Mouse (Mus musculus): ENCODE measurements around the gene Spata31d1a. TPM values are rescaled to one million over a fixed set of nuclear protein-coding genes. Genes with fewer than 3 reads are reported as not detected.

Gene Spata31d1a
- polyA plus RNA-seq, 1 experiment from 2014 or later: 0.04 TPM

- no peaks in the 10 kb centered on the region for H3K4me1 ChIP-seq (ENCODE audit: control insufficient read depth, insufficient read depth, low read length)
- ATAC-seq (ENCODE audit: insufficient number of reproducible peaks, insufficient read depth, low FRiP score, low read depth): no peak
- H3K27ac ChIP-seq (ENCODE audit: low read length): no peak overlapping the region
- no peak overlapping the region for H3K9ac ChIP-seq (replicated peaks; ENCODE audit: low read depth, low read length)
- peaks cover 6% of the 10 kb centered on the region; the same call in 1 of the 2 replicates for H3K36me3 ChIP-seq (ENCODE audit: control insufficient read depth, insufficient read depth, low read length)
- WGBS: 70% methylated on average over 4 of the region's 4 CpGs
- H3K27me3 ChIP-seq (ENCODE audit: control insufficient read depth, insufficient read depth, low read length): no peaks in the 10 kb centered on the region
- no peaks in the 10 kb centered on the region for H3K9me3 ChIP-seq (ENCODE audit: control insufficient read depth, low read depth, low read length)
- no peak overlapping the region for H3K4me2 ChIP-seq (replicated peaks; ENCODE audit: low read depth, low read length)
- H3K4me3 ChIP-seq (ENCODE audit: low read depth, low read length): no peak overlapping the region
Measured at GRCm38 (mm10) chr13:59656975-59657388, 53.1 kb downstream of the Spata31d1a start.

DNA sequence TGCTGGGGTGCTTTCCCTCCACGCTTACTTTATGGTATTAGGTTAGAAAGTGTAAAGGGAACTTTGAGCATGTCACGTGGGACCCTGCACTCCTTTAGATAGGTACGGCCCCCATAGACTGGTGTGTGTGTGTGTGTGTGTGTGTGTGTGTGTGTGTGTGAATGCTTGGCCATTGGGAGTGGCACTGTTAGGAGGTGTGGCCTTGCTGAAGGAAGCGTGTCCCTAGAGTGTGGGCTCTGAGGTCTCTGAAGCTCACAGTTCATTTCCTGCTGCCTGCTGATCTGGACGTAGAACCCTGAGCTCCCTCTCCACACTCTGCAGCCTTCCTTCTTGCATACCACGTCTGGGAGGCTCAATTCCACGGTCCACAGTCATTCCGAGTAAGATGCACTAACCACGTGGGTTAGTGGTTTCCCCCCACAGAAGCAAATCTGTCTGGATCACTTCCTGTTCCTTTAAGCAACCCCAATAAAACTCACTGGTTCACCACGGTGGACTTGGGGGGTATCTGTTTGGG lies 53.8 kb downstream of the Spata31d1a start:
- no peak overlapping the region for H3K9ac ChIP-seq (replicated peaks; ENCODE audit: low read depth, low read length)
- no peaks in the 10 kb centered on the region for H3K27me3 ChIP-seq (ENCODE audit: control insufficient read depth, insufficient read depth, low read length)
- no peaks in the 10 kb centered on the region for H3K9me3 ChIP-seq (ENCODE audit: control insufficient read depth, low read depth, low read length)
- ATAC-seq (ENCODE audit: insufficient number of reproducible peaks, insufficient read depth, low FRiP score, low read depth): no peak
- no peak overlapping the region for H3K4me3 ChIP-seq (ENCODE audit: low read depth, low read length)
- H3K4me1 ChIP-seq (ENCODE audit: control insufficient read depth, insufficient read depth, low read length): no peaks in the 10 kb centered on the region
- no peak overlapping the region for H3K4me2 ChIP-seq (replicated peaks; ENCODE audit: low read depth, low read length)
- peaks cover 6% of the 10 kb centered on the region; the same call in 1 of the 2 replicates for H3K36me3 ChIP-seq (ENCODE audit: control insufficient read depth, insufficient read depth, low read length)
- WGBS: 72% methylated on average over 10 of the region's 10 CpGs
- H3K27ac ChIP-seq (ENCODE audit: low read length): no peak overlapping the region

DNA sequence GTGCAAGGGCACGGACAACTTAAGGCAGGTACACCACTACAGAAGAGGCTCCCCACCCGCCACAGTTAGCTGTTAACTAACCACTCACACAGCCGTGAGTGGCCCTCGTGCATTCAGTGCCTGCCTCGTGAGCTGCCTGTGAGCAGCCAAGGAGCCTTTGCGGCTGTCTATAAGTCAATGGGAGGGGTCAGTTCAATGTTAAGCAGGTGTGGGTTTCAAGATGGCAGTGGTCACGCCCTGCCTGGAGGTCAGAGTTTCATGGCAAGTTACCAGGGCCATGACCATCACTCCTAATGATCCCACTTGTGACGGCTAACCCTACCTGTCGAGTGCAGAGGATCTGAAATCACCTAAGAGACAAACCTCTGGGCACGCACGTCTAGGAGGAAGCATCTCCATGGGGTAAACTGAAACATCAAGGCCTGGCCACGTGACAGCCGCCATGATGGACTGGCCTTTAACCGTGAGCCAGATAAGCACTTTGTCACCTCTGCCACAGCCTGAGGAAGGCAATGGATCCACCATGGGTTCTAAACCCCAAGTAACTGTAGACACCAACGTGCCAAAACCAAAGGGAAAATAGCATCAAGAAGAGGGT lies 54.3 kb downstream of the Spata31d1a start:
- no peak overlapping the region for H3K9ac ChIP-seq (replicated peaks; ENCODE audit: low read depth, low read length)
- no peaks in the 10 kb centered on the region for H3K27me3 ChIP-seq (ENCODE audit: control insufficient read depth, insufficient read depth, low read length)
- no peaks in the 10 kb centered on the region for H3K4me1 ChIP-seq (ENCODE audit: control insufficient read depth, insufficient read depth, low read length)
- no peaks in the 10 kb centered on the region for H3K9me3 ChIP-seq (ENCODE audit: control insufficient read depth, low read depth, low read length)
- H3K36me3 ChIP-seq (ENCODE audit: control insufficient read depth, insufficient read depth, low read length): peaks cover 6% of the 10 kb centered on the region; the same call in 1 of the 2 replicates
- no peak overlapping the region for H3K27ac ChIP-seq (ENCODE audit: low read length)
- ATAC-seq (ENCODE audit: insufficient number of reproducible peaks, insufficient read depth, low FRiP score, low read depth): no peak
- no peak overlapping the region for H3K4me2 ChIP-seq (replicated peaks; ENCODE audit: low read depth, low read length)
- no peak overlapping the region for H3K4me3 ChIP-seq (ENCODE audit: low read depth, low read length)
- WGBS: 91% methylated on average over 15 of the region's 15 CpGs

- no peak overlapping the region for H3K27ac ChIP-seq (ENCODE audit: low read length)
- no peak overlapping the region for H3K9ac ChIP-seq (replicated peaks; ENCODE audit: low read depth, low read length)
- no peaks in the 10 kb centered on the region for H3K9me3 ChIP-seq (ENCODE audit: control insufficient read depth, low read depth, low read length)
- no peak overlapping the region for H3K4me3 ChIP-seq (ENCODE audit: low read depth, low read length)
- H3K4me2 ChIP-seq (replicated peaks; ENCODE audit: low read depth, low read length): no peak overlapping the region
- ATAC-seq (ENCODE audit: insufficient number of reproducible peaks, insufficient read depth, low FRiP score, low read depth): no peak
- H3K27me3 ChIP-seq (ENCODE audit: control insufficient read depth, insufficient read depth, low read length): no peaks in the 10 kb centered on the region
- WGBS: 89% methylated on average over 5 of the region's 5 CpGs
- H3K36me3 ChIP-seq (ENCODE audit: control insufficient read depth, insufficient read depth, low read length): peaks cover 6% of the 10 kb centered on the region; the same call in 1 of the 2 replicates
- H3K4me1 ChIP-seq (ENCODE audit: control insufficient read depth, insufficient read depth, low read length): no peaks in the 10 kb centered on the region
Measured at GRCm38 (mm10) chr13:59654465-59654864, 55.7 kb downstream of the Spata31d1a start.

GRCm38 (mm10) chr13:59653136-59653535 lies 57.0 kb downstream of the Spata31d1a start:
- H3K9ac ChIP-seq (replicated peaks; ENCODE audit: low read depth, low read length): no peak overlapping the region
- no peaks in the 10 kb centered on the region for H3K9me3 ChIP-seq (ENCODE audit: control insufficient read depth, low read depth, low read length)
- H3K36me3 ChIP-seq (ENCODE audit: control insufficient read depth, insufficient read depth, low read length): peaks cover 16% of the 10 kb centered on the region
- ATAC-seq (ENCODE audit: insufficient number of reproducible peaks, insufficient read depth, low FRiP score, low read depth): no peak
- H3K4me2 ChIP-seq (replicated peaks; ENCODE audit: low read depth, low read length): no peak overlapping the region
- no peak overlapping the region for H3K27ac ChIP-seq (ENCODE audit: low read length)
- no peaks in the 10 kb centered on the region for H3K27me3 ChIP-seq (ENCODE audit: control insufficient read depth, insufficient read depth, low read length)
- no peaks in the 10 kb centered on the region for H3K4me1 ChIP-seq (ENCODE audit: control insufficient read depth, insufficient read depth, low read length)
- WGBS: 62% methylated on average over 3 of the region's 3 CpGs
- H3K4me3 ChIP-seq (ENCODE audit: low read depth, low read length): no peak overlapping the region

DNA sequence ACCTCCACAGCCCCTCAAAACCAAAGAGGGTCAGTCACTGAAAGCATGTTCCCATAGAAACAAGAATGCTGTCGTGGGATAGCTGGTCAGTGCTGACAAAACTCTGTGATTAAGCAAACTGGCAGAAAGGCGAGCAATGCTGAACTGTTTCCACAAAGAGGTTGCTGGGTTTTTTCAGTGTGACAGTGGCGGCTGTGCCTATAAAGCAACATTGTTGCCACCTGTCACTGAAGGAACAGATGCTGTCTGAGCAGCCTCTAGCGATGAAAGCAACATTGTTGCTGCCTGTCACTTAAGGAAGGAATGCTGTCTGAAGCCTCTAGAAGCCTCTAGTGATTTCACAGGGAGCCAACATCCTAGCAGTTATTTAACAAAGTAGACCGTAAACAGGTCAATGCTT lies 57.5 kb downstream of the Spata31d1a start:
- Histone ChIP-seq H3K4me1 (ENCODE audit: control insufficient read depth, insufficient read depth, low read length) (no peaks in the 10 kb centered on the region), H3K4me2 (replicated peaks; ENCODE audit: low read depth, low read length) (no peak overlapping the region), H3K27ac (ENCODE audit: low read length) (no peak overlapping the region), H3K9ac (replicated peaks; ENCODE audit: low read depth, low read length) (no peak overlapping the region), H3K27me3 (ENCODE audit: control insufficient read depth, insufficient read depth, low read length) (no peaks in the 10 kb centered on the region), H3K4me3 (ENCODE audit: low read depth, low read length) (no peak overlapping the region), H3K36me3 (ENCODE audit: control insufficient read depth, insufficient read depth, low read length) (peaks cover 18% of the 10 kb centered on the region), H3K9me3 (ENCODE audit: control insufficient read depth, low read depth, low read length) (no peaks in the 10 kb centered on the region)
- WGBS: 54% methylated on average over 5 of the region's 5 CpGs
- ATAC-seq (ENCODE audit: insufficient number of reproducible peaks, insufficient read depth, low FRiP score, low read depth): no peak

Other genes starting within 250 kb of the Spata31d1a start
- gene Agtpbp1, start 125.1 kb downstream of the Spata31d1a start, polyA plus RNA-seq (2014; fragmentation: Nextera tagmentation; extraction: Ambion mirVana): 27.6 and 28.8 TPM in 2 replicates
- gene Naa35, start 125.1 kb downstream of the Spata31d1a start, polyA plus RNA-seq (2014; fragmentation: Nextera tagmentation; extraction: Ambion mirVana): 82.4 and 99.1 TPM in 2 replicates
- gene Golm1, start 34.5 kb downstream of the Spata31d1a start, polyA plus RNA-seq (2014; fragmentation: Nextera tagmentation; extraction: Ambion mirVana): 95.7 TPM in 2 replicates
- not detected in 2 replicates for gene 4921517D22Rik, start 16.2 kb downstream of the Spata31d1a start, polyA plus RNA-seq (2014; fragmentation: Nextera tagmentation; extraction: Ambion mirVana)
- gene Spata31d1b, start 2.0 kb upstream of the Spata31d1a start, polyA plus RNA-seq (2014; fragmentation: Nextera tagmentation; extraction: Ambion mirVana): not detected in 2 replicates
- gene Spata31d1d, start 21.4 kb upstream of the Spata31d1a start, polyA plus RNA-seq (2014; fragmentation: Nextera tagmentation; extraction: Ambion mirVana): not detected in 2 replicates
- gene 1700014D04Rik, start 36.4 kb upstream of the Spata31d1a start, polyA plus RNA-seq (2014; fragmentation: Nextera tagmentation; extraction: Ambion mirVana): not detected in 2 replicates
- gene Isca1, start 59.5 kb upstream of the Spata31d1a start, polyA plus RNA-seq (2014; fragmentation: Nextera tagmentation; extraction: Ambion mirVana): 120 and 121 TPM in 2 replicates
- not detected in 2 replicates for gene Gm49354, start 71.9 kb upstream of the Spata31d1a start, polyA plus RNA-seq (2014; fragmentation: Nextera tagmentation; extraction: Ambion mirVana)
- 49.4 and 50.0 TPM in 2 replicates for gene Tut7, start 112.8 kb upstream of the Spata31d1a start, polyA plus RNA-seq (2014; fragmentation: Nextera tagmentation; extraction: Ambion mirVana)

All from stomach, embryonic 14.5 days (tissue).